Mouse (Mus musculus) cerebellum, adult 2 months (tissue): Measurements from ENCODE around the gene Mocs1. TPM values are rescaled to one million over a fixed set of nuclear protein-coding genes. Genes with fewer than 3 reads are reported as not detected.

Experiments used
- DNase-seq, 2 experiments: peaks; one replicate each; pipeline ENCODE4 v3.0.0; 2021
- H3K27ac ChIP-seq: fragments of 200-500 bp; 2 replicates; pipeline ENCODE4 v1.5.1; 2012; ENCODE audit warnings: low read length, control low read depth, inconsistent platforms; ENCODE audit not compliant: insufficient read depth
- H3K27me3 ChIP-seq: fragments of 200-500 bp; 2 replicates; pipeline ENCODE4 v1.6.1; 2012; ENCODE audit warnings: inconsistent platforms, mild to moderate bottlenecking, low read length, moderate library complexity; ENCODE audit not compliant: control insufficient read depth, insufficient read depth
- H3K4me1 ChIP-seq: fragments of 200-500 bp; 2 replicates; pipeline ENCODE4 v1.6.1; 2011; ENCODE audit warnings: low read length; ENCODE audit not compliant: control insufficient read depth, insufficient read depth
- H3K4me3 ChIP-seq: fragments of 200-500 bp; replicated peaks from 2 replicates; pipeline ENCODE3; 2011; ENCODE audit warnings: mild to moderate bottlenecking, low read depth, low read length, control low read depth; ENCODE audit not compliant: insufficient read depth
- CTCF ChIP-seq: fragments of 200-500 bp; IDR thresholded peaks from 2 replicates; pipeline ENCODE4 v1.5.1; 2011; ENCODE audit warnings: low read depth, mild to moderate bottlenecking, control low read depth, low read length, moderate library complexity, borderline replicate concordance; ENCODE audit not compliant: insufficient read depth
- POLR2A ChIP-seq: fragments of 200-500 bp; IDR thresholded peaks from 2 replicates; pipeline ENCODE4 v1.6.1; 2011; ENCODE audit warnings: low read length, control low read depth, borderline replicate concordance; ENCODE audit not compliant: insufficient read depth
- WGBS: fragments of 180-500 bp; shearing (Covaris S2); methylation state at CpG from one replicate; pipeline ENCODE4 v1.1.7; 2018; 5-methylcytosine and 5-hydroxymethylcytosine counted together
- polyA plus RNA-seq: library from polyadenylated mRNA; depleted of rRNA; stranded (reverse); fragments of >200 nt; gene quantifications from 2 replicates; pipeline ENCODE4 v1.2.3, GENCODE M21; 2012

The Mocs1 gene
- polyA plus RNA-seq, 1 experiment: 14.4 TPM

DNA sequence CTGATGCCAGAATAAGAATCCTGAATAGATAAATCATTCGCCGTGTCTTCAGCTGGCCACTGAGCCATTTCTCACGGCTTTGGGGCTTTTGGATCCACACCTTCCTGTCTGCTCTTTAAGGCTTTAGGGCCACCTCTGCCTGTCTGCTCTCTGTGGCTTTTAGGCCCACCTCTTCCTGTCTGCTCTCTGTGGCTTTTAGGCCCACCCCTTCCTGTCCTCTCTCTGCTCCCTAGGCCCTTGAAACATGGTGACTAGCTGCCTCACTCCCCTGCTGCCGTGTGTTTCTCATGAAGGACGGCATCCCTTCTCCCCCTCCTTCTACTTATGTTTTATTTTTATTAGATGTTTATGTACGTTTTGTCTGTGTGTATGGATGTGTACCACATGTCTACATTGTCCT is 25.0 kb upstream of the Mocs1 start:
- TF ChIP-seq CTCF: no peak
- no peak for TF ChIP-seq POLR2A
- no peak overlapping the region for H3K4me3 ChIP-seq
- H3K27ac ChIP-seq: no peak overlapping the region
- H3K4me1 ChIP-seq: no peaks in the 10 kb centered on the region
- WGBS: 92% methylated on average over 6 of the region's 6 CpGs
- no peak for DNase-seq
- no peaks in the 10 kb centered on the region for H3K27me3 ChIP-seq

DNA sequence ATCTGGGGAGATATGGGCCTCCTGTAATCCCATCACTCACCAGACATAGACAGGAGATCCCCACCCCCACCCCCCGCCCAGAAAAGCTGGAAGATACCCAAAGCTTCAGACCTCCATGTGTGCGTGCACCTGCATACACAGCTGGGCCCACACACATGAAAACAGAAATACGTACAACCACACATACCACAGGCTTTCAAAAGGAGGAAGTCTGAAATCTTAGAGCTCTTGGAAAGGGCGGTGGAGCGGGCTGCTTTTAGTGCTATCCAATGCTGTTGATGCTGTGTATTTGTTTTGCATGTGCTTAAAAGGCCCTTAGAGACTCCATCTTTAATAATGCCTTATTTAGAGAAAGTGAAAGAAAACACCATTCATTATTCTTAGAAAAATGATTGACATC is 22.2 kb upstream of the Mocs1 start:
- DNase-seq: no peak
- H3K27me3 ChIP-seq: no peaks in the 10 kb centered on the region

GRCm38 (mm10) chr17:49412974-49413373 is 15.2 kb upstream of the Mocs1 start:
- Histone ChIP-seq H3K27ac (no peak overlapping the region), H3K4me3 (no peak overlapping the region), H3K27me3 (no peaks in the 10 kb centered on the region), H3K4me1 (no peaks in the 10 kb centered on the region)
- WGBS: 90% methylated on average over 5 of the region's 5 CpGs
- no peak for DNase-seq
- no peak for TF ChIP-seq CTCF
- TF ChIP-seq POLR2A: no peak

More for the DNA sequence above, 22.2 kb upstream of the Mocs1 start:
- H3K4me3 ChIP-seq: no peak overlapping the region
- WGBS: 84% methylated on average over 5 of the region's 5 CpGs
- no peaks in the 10 kb centered on the region for H3K4me1 ChIP-seq
- no peak for TF ChIP-seq POLR2A
- TF ChIP-seq CTCF: no peak
- no peak overlapping the region for H3K27ac ChIP-seq

- no peaks in the 10 kb centered on the region for H3K4me1 ChIP-seq
- TF ChIP-seq POLR2A: no peak
- TF ChIP-seq CTCF: 0 out of 2 replicates have a peak, but pooled peaks have one; percentile 3
- no peaks in the 10 kb centered on the region for H3K27me3 ChIP-seq
- no peak for DNase-seq
- H3K27ac ChIP-seq: no peak overlapping the region
- WGBS: 64% methylated on average over 3 of the region's 3 CpGs
- H3K4me3 ChIP-seq: no peak overlapping the region
Measured at GRCm38 (mm10) chr17:49413554-49413953, 14.6 kb upstream of the Mocs1 start.

- Histone ChIP-seq H3K27ac (no peak overlapping the region), H3K27me3 (no peaks in the 10 kb centered on the region), H3K4me1 (no peaks in the 10 kb centered on the region), H3K4me3 (no peak overlapping the region)
- TF ChIP-seq CTCF: no peak
- TF ChIP-seq POLR2A: no peak
- 91% methylated on average over 3 of the region's 3 CpGs for WGBS
- no peak for DNase-seq
Measured at GRCm38 (mm10) chr17:49416228-49416627, 11.9 kb upstream of the Mocs1 start.

DNA sequence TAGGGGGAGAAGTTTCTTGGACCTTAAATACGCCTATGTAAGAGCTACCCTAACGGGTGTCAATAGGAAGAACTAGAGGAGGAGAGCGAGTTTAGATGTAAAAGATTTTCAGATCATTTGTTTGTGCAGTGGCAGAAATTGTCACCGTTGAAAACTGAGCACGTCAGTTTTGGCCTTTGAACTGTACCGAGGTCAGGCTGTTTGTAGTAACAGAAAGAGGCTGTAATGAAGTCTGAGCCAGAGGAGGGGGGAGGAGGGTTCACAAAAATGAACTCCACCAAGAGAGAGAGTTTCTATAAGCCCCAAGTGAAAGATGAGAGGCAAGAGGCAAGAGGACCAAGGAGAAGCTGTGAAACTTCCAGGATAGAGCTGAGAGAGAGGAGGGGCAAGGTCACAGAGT is 8.3 kb upstream of the Mocs1 start:
- WGBS: 87% methylated on average over 6 of the region's 6 CpGs
- H3K4me3 ChIP-seq: no peak overlapping the region
- no peaks in the 10 kb centered on the region for H3K27me3 ChIP-seq
- DNase-seq: peak in 1 of 2 experiments; percentile 0
- TF ChIP-seq CTCF: no peak
- H3K27ac ChIP-seq: no peak overlapping the region
- no peaks in the 10 kb centered on the region for H3K4me1 ChIP-seq

- TF ChIP-seq POLR2A (no peak), CTCF (no peak)
- H3K4me3 ChIP-seq: no peak overlapping the region
- 87% methylated on average over 3 of the region's 3 CpGs for WGBS
- no peak for DNase-seq
- no peaks in the 10 kb centered on the region for H3K4me1 ChIP-seq
- no peak overlapping the region for H3K27ac ChIP-seq
- no peaks in the 10 kb centered on the region for H3K27me3 ChIP-seq
Measured at GRCm38 (mm10) chr17:49422286-49423066, 5.7 kb upstream of the Mocs1 start.

GRCm38 (mm10) chr17:49423067-49423325 is 5.2 kb upstream of the Mocs1 start:
- H3K4me1 ChIP-seq: no peaks in the 10 kb centered on the region
- H3K27ac ChIP-seq: no peak overlapping the region
- no peaks in the 10 kb centered on the region for H3K27me3 ChIP-seq
- no peak overlapping the region for H3K4me3 ChIP-seq
- no peak for DNase-seq
- TF ChIP-seq CTCF (no peak), POLR2A (no peak)
- 94% methylated on average over 2 of the region's 2 CpGs for WGBS

DNA sequence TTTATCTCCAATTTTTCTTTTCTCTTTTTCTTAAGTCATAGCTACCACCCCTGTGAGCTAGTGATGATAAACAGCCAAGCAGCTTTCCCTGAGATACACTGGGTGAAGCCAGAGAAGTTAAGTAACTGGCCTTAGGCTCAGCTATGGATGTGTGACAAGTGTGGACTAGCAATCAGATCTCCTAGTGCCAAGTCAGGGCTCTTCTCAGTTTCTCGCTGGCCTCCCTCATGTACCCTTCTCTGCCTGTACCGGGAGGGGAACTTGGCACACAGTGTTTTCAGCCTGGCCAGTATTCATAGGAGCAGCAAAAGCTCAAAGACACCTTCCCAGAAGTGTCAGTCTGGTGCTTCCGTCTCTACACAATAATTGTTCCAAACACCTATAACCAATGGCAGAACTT is 4.3 kb upstream of the Mocs1 start:
- H3K27me3 ChIP-seq: no peaks in the 10 kb centered on the region
- no peak for TF ChIP-seq POLR2A
- no peak for TF ChIP-seq CTCF
- DNase-seq: no peak
- WGBS: 28% methylated on average over 3 of the region's 3 CpGs
- no peak overlapping the region for H3K27ac ChIP-seq
- no peak overlapping the region for H3K4me3 ChIP-seq
- H3K4me1 ChIP-seq: no peaks in the 10 kb centered on the region
